Mouse (Mus musculus): ENCODE data around the gene Gm12185. TPM values are rescaled to one million over a fixed set of nuclear protein-coding genes. Genes with fewer than 3 reads are reported as not detected.

Gm12185 gene
- polyA plus RNA-seq, 1 experiment from 2014 or later = not detected

GRCm38 (mm10) chr11:48866481-48866880, 125.5 kb downstream of the Gm12185 start:
- peaks cover 4% of the 10 kb centered on the region; the same call in 1 of the 2 replicates for H3K27me3 ChIP-seq (ENCODE audit: low read depth, poor library complexity, severe bottlenecking)
- H3K36me3 ChIP-seq = no peaks in the 10 kb centered on the region
- no peak overlapping the region for H3K4me3 ChIP-seq
- WGBS = 97% methylated on average over 9 of the region's 9 CpGs
- peaks cover 8% of the 10 kb centered on the region for H3K4me1 ChIP-seq
- no peak for DNase-seq (ENCODE audit: low spot score)
- H3K27ac ChIP-seq = no peak overlapping the region
- H3K9me3 ChIP-seq (replicated peaks) = no peaks in the 10 kb centered on the region

- Histone ChIP-seq H3K4me1 (peaks cover under 1% of the 10 kb centered on the region; the same call in 1 of the 2 replicates), H3K4me3 (no peak overlapping the region), H3K9me3 (replicated peaks) (no peaks in the 10 kb centered on the region), H3K27ac (no peak overlapping the region), H3K36me3 (no peaks in the 10 kb centered on the region), H3K27me3 (ENCODE audit: low read depth, poor library complexity, severe bottlenecking) (0 out of 2 replicates have a peak, but pooled peaks cover 6% of the 10 kb centered on the region)
- no peak for DNase-seq (ENCODE audit: low spot score)
- 87% methylated on average over 3 of the region's 3 CpGs for WGBS
Observed at GRCm38 (mm10) chr11:48863808-48864207, 128.2 kb downstream of the Gm12185 start.

GRCm38 (mm10) chr11:48862784-48863319, 129.2 kb downstream of the Gm12185 start:
- Histone ChIP-seq H3K27me3 (ENCODE audit: low read depth, poor library complexity, severe bottlenecking) (0 out of 2 replicates have a peak, but pooled peaks cover 14% of the 10 kb centered on the region), H3K9me3 (replicated peaks) (no peaks in the 10 kb centered on the region), H3K27ac (no peak overlapping the region), H3K4me3 (no peak overlapping the region), H3K4me1 (peaks cover 10% of the 10 kb centered on the region), H3K36me3 (no peaks in the 10 kb centered on the region)
- WGBS = 80% methylated on average over 1 of the region's 1 CpGs
- DNase-seq (ENCODE audit: low spot score) = no peak

GRCm38 (mm10) chr11:48859014-48859413, 133.0 kb downstream of the Gm12185 start:
- peaks cover 27% of the 10 kb centered on the region for H3K4me1 ChIP-seq
- H3K9me3 ChIP-seq (replicated peaks) = no peaks in the 10 kb centered on the region
- DNase-seq (ENCODE audit: low spot score) = peak; percentile 31
- peak overlapping the region; percentile 67; the same call in 1 of the 2 replicates for H3K4me3 ChIP-seq
- no peak overlapping the region for H3K27ac ChIP-seq
- H3K36me3 ChIP-seq = no peaks in the 10 kb centered on the region
- WGBS = 1% methylated on average over 6 of the region's 6 CpGs
- peaks cover 15% of the 10 kb centered on the region; the same call in 1 of the 2 replicates for H3K27me3 ChIP-seq (ENCODE audit: low read depth, poor library complexity, severe bottlenecking)

Other genes starting within 250 kb of the Gm12185 start
- gene Rack1, start 191.9 kb downstream of the Gm12185 start, polyA plus RNA-seq (2016; fragmentation: Nextera tagmentation; extraction: Ambion mirVana) = 818 and 973 TPM in 2 replicates
- 4.2 and 6.1 TPM in 2 replicates for gene Trim41, start 174.9 kb downstream of the Gm12185 start, polyA plus RNA-seq (2016; fragmentation: Nextera tagmentation; extraction: Ambion mirVana)
- gene Trim7, start 166.1 kb downstream of the Gm12185 start, polyA plus RNA-seq (2016; fragmentation: Nextera tagmentation; extraction: Ambion mirVana) = 0.70 TPM in 1 of 2 replicates, not detected in the other
- gene Gm12184, start 165.6 kb downstream of the Gm12185 start, polyA plus RNA-seq (2016; fragmentation: Nextera tagmentation; extraction: Ambion mirVana) = 2.9 and 5.1 TPM in 2 replicates
- gene Irgm1, start 120.5 kb downstream of the Gm12185 start, polyA plus RNA-seq (2016; fragmentation: Nextera tagmentation; extraction: Ambion mirVana) = 1.0 and 1.4 TPM in 2 replicates
- not detected in 2 replicates for gene Gm5431, start 90.0 kb downstream of the Gm12185 start, polyA plus RNA-seq (2016; fragmentation: Nextera tagmentation; extraction: Ambion mirVana)
- gene Psme2b, start 46.0 kb downstream of the Gm12185 start, polyA plus RNA-seq (2016; fragmentation: Nextera tagmentation; extraction: Ambion mirVana) = 1.1 and 2.5 TPM in 2 replicates
- gene Olfr56, start 13.3 kb downstream of the Gm12185 start, polyA plus RNA-seq (2016; fragmentation: Nextera tagmentation; extraction: Ambion mirVana) = not detected in 2 replicates
- 0.14 and 0.28 TPM in 2 replicates for gene 9930111J21Rik1, start 12.8 kb downstream of the Gm12185 start, polyA plus RNA-seq (2016; fragmentation: Nextera tagmentation; extraction: Ambion mirVana)
- not detected in 2 replicates for gene Tgtp1, start 1.9 kb upstream of the Gm12185 start, polyA plus RNA-seq (2016; fragmentation: Nextera tagmentation; extraction: Ambion mirVana)
- gene 9930111J21Rik2, start 59.0 kb upstream of the Gm12185 start, polyA plus RNA-seq (2016; fragmentation: Nextera tagmentation; extraction: Ambion mirVana) = 0.11 and 0.13 TPM in 2 replicates
- gene Tgtp2, start 72.0 kb upstream of the Gm12185 start, polyA plus RNA-seq (2016; fragmentation: Nextera tagmentation; extraction: Ambion mirVana) = not detected in 2 replicates
- 0.45 and 0.49 TPM in 2 replicates for gene Ifi47, start 84.4 kb upstream of the Gm12185 start, polyA plus RNA-seq (2016; fragmentation: Nextera tagmentation; extraction: Ambion mirVana)
- gene Olfr1396, start 122.6 kb upstream of the Gm12185 start, polyA plus RNA-seq (2016; fragmentation: Nextera tagmentation; extraction: Ambion mirVana) = not detected in 2 replicates
- gene Olfr1395, start 150.0 kb upstream of the Gm12185 start, polyA plus RNA-seq (2016; fragmentation: Nextera tagmentation; extraction: Ambion mirVana) = not detected in 2 replicates
- gene Olfr1394, start 162.2 kb upstream of the Gm12185 start, polyA plus RNA-seq (2016; fragmentation: Nextera tagmentation; extraction: Ambion mirVana) = not detected in 2 replicates
- gene Btnl9, start 194.9 kb upstream of the Gm12185 start, polyA plus RNA-seq (2016; fragmentation: Nextera tagmentation; extraction: Ambion mirVana) = 0.34 TPM in 1 of 2 replicates, not detected in the other
- 34.6 and 48.3 TPM in 2 replicates for gene Zfp62, start 211.1 kb upstream of the Gm12185 start, polyA plus RNA-seq (2016; fragmentation: Nextera tagmentation; extraction: Ambion mirVana)

Measured in limb, embryonic 10.5 days (tissue).